Mouse (Mus musculus): ENCODE results near the gene Esrrg. TPM values are rescaled to one million over a fixed set of nuclear protein-coding genes. Genes with fewer than 3 reads are reported as not detected.

Gene Esrrg
- polyA plus RNA-seq, 1 experiment: 0.27 TPM

GRCm38 (mm10) chr1:188080261-188080875, 471.8 kb downstream of the Esrrg start:
- TF ChIP-seq POLR2A (IDR thresholded peaks at IDR 0.05; ENCODE audit: low read depth, low read length) (no peak), CTCF (IDR thresholded peaks at IDR 0.05; ENCODE audit: extremely low read depth, insufficient read depth, insufficient read length, insufficient replicate concordance) (no peak)
- Histone ChIP-seq H3K27ac (ENCODE audit: insufficient read depth, low read length) (no peak overlapping the region), H3K36me3 (ENCODE audit: control insufficient read depth, insufficient read depth, low read length) (no peaks in the 10 kb centered on the region), H3K4me3 (ENCODE audit: extremely low read depth, insufficient read depth, insufficient read length) (no peak overlapping the region), H3K27me3 (ENCODE audit: control insufficient read depth, insufficient read depth, low read length) (no peaks in the 10 kb centered on the region), H3K4me1 (ENCODE audit: control insufficient read depth, insufficient read depth, insufficient read length) (no peaks in the 10 kb centered on the region)
- WGBS: 80% methylated on average over 12 of the region's 12 CpGs
- DNase-seq (ENCODE audit: low read depth in 1 of 2, low spot score in 2 of 2): no peak

DNA sequence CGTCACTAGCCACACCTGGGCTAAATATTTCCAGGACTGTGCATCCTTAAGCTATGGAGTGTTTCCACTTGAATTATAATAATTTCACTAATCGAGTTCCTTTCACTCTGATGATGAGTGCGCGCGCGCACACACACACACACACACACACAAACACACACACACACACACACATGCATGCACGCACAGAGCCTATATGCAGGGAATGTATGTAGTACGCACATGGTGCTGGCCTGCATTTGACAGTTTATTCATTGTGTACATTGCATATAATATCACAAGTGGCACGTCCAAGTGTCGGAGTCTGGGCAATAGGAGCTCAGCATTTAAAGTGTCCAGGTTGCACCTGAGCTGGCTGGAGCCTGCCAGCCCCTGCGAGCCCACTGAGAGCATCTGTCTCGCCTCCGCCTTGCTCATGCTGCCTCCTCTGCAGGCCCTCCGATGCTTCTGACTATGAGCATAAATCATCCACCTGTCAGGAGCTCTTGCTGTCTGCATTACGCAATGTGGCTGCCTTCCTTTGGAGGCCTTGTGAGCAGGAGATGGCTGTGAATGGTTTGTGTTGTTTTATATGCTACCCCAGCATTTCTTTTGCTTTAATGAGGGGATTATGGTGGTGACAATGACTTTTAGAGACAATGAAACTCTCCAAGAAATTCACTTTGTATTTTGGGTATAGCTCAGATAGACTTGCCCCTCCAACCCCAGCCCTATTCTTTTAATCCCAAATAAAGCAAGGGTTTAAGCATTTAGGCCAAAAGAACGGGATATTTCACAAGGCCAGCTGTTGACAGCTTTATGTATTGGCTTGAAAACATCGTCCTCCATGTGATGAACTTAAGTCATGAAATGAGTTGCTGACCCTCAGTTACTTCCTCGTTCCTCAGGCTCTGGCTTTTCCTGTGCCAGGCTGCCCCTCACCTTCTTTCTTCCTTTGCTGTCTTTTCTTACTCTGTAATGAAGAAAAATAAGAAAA, 474.4 kb downstream of the Esrrg start:
- TF ChIP-seq CTCF (IDR thresholded peaks at IDR 0.05; ENCODE audit: extremely low read depth, insufficient read depth, insufficient read length, insufficient replicate concordance) (no peak), POLR2A (IDR thresholded peaks at IDR 0.05; ENCODE audit: low read depth, low read length) (no peak)

DNA sequence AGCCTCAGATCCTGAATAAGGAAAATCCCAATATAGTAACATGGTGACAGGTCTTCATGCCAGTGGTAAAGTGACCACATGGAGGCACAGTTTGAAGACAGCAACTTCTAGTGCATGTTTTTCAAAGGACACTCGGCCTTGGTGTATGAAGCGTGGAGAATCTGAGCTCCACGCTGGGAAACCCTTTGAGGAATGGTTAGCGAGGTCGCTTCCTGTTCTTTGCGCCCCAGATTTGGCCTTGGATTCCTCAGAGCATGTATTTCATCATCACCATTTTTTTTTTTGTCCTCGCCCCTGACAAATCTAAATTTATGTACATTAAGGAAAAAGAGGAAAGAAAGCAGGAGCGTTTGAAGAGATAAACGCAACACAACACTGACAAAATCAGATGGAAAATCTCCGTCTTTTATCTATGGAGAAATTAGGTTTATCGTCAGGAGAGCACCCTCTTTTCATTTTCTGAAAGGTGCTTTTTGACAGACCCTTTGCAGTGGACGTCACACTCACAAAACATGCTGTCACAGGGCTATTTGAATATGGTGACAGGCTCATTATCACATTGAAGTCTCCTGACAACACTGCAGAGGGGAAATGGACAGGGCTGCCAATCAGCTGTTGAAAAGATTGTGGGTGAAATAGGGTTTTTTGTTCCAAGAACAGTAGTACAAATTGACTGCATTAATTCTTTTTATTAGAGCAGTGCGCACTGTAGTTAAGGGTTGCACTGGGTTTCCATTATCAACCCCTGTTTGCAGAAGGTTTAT, 476.7 kb downstream of the Esrrg start:
- H3K4me3 ChIP-seq (ENCODE audit: extremely low read depth, insufficient read depth, insufficient read length): no peak overlapping the region
- no peaks in the 10 kb centered on the region for H3K36me3 ChIP-seq (ENCODE audit: control insufficient read depth, insufficient read depth, low read length)
- no peak for DNase-seq (ENCODE audit: low read depth in 1 of 2, low spot score in 2 of 2)
- 86% methylated on average over 13 of the region's 13 CpGs for WGBS
- H3K27me3 ChIP-seq (ENCODE audit: control insufficient read depth, insufficient read depth, low read length): no peaks in the 10 kb centered on the region
- no peak overlapping the region for H3K27ac ChIP-seq (ENCODE audit: insufficient read depth, low read length)
- TF ChIP-seq CTCF (IDR thresholded peaks at IDR 0.05; ENCODE audit: extremely low read depth, insufficient read depth, insufficient read length, insufficient replicate concordance) (no peak), POLR2A (IDR thresholded peaks at IDR 0.05; ENCODE audit: low read depth, low read length) (no peak)
- no peaks in the 10 kb centered on the region for H3K4me1 ChIP-seq (ENCODE audit: control insufficient read depth, insufficient read depth, insufficient read length)

More for the DNA sequence above, 474.4 kb downstream of the Esrrg start:
- no peak overlapping the region for H3K4me3 ChIP-seq (ENCODE audit: extremely low read depth, insufficient read depth, insufficient read length)
- no peak overlapping the region for H3K27ac ChIP-seq (ENCODE audit: insufficient read depth, low read length)
- 72% methylated on average over 18 of the region's 18 CpGs for WGBS
- no peaks in the 10 kb centered on the region for H3K27me3 ChIP-seq (ENCODE audit: control insufficient read depth, insufficient read depth, low read length)
- H3K4me1 ChIP-seq (ENCODE audit: control insufficient read depth, insufficient read depth, insufficient read length): no peaks in the 10 kb centered on the region
- no peaks in the 10 kb centered on the region for H3K36me3 ChIP-seq (ENCODE audit: control insufficient read depth, insufficient read depth, low read length)
- DNase-seq (ENCODE audit: low read depth in 1 of 2, low spot score in 2 of 2): no peak

DNA sequence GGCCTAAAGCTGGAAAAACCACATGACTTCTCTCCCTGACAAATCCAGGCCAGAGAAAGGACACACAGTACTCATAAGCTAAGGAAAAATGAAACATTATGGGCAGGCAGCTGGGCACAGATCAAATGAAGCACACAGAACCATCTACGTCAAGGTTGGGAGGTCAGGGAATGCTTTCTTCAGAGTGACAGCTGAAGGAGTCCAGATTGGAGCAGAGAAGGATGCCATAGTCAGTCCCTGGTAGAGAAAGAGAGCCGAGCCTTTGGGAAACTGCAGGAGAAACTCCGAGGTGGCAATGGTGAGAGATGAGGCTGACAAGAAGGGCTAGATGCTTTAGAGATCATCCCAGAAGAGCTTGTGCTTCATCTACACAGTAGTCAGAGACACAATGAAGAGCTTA, 485.1 kb downstream of the Esrrg start:
- Histone ChIP-seq H3K36me3 (ENCODE audit: control insufficient read depth, insufficient read depth, low read length) (no peaks in the 10 kb centered on the region), H3K27ac (ENCODE audit: insufficient read depth, low read length) (no peak overlapping the region), H3K27me3 (ENCODE audit: control insufficient read depth, insufficient read depth, low read length) (no peaks in the 10 kb centered on the region), H3K4me1 (ENCODE audit: control insufficient read depth, insufficient read depth, insufficient read length) (no peaks in the 10 kb centered on the region), H3K4me3 (ENCODE audit: extremely low read depth, insufficient read depth, insufficient read length) (no peak overlapping the region)
- no peak for TF ChIP-seq CTCF (IDR thresholded peaks at IDR 0.05; ENCODE audit: extremely low read depth, insufficient read depth, insufficient read length, insufficient replicate concordance)
- TF ChIP-seq POLR2A (IDR thresholded peaks at IDR 0.05; ENCODE audit: low read depth, low read length): no peak
- DNase-seq (ENCODE audit: low read depth in 1 of 2, low spot score in 2 of 2): no peak
- WGBS: 84% methylated on average over 3 of the region's 3 CpGs

DNA sequence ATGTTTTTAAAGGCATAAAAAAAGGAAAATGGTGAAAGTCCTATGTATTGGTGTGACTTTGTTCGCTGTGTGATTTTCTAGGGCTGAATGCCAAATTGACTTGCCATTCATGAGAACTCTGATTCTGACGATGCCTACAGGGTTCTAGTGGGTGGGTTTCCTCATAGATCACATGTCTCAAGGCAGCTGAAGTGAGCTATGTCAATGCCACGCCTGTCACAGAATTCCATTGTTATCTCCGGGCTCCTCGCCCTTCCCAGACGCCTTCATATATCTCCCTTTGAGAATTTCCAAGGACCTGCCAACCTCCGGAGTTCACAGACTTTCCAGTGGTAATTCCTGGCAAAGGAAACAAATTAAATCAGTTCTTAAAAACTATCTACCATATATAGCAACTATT, 493.2 kb downstream of the Esrrg start:
- Histone ChIP-seq H3K36me3 (ENCODE audit: control insufficient read depth, insufficient read depth, low read length) (no peaks in the 10 kb centered on the region), H3K27ac (ENCODE audit: insufficient read depth, low read length) (no peak overlapping the region), H3K4me3 (ENCODE audit: extremely low read depth, insufficient read depth, insufficient read length) (no peak overlapping the region), H3K4me1 (ENCODE audit: control insufficient read depth, insufficient read depth, insufficient read length) (no peaks in the 10 kb centered on the region), H3K27me3 (ENCODE audit: control insufficient read depth, insufficient read depth, low read length) (no peaks in the 10 kb centered on the region)
- 80% methylated on average over 7 of the region's 7 CpGs for WGBS
- TF ChIP-seq POLR2A (IDR thresholded peaks at IDR 0.05; ENCODE audit: low read depth, low read length) (no peak), CTCF (IDR thresholded peaks at IDR 0.05; ENCODE audit: extremely low read depth, insufficient read depth, insufficient read length, insufficient replicate concordance) (no peak)
- no peak for DNase-seq (ENCODE audit: low read depth in 1 of 2, low spot score in 2 of 2)

DNA sequence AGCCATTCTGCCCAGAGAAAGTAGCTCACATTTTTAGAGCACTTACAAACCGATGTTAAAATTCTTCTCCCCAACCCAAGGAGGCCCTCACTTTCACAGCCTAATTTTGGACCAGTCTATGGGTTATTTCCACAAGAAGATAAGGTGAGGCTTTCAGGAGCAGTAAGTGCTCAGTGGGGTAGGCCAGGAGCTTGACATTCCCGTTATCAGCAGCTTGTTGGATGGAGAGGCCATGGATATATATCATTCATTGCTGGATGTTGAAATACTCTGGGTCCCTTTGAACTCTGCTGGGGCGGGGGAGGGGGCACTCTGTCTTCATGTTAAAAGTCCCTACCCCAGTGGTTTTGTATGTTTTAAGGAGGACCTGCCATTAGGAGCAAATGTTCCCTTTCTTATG, 494.6 kb downstream of the Esrrg start:
- 74% methylated on average over 3 of the region's 3 CpGs for WGBS
- H3K27ac ChIP-seq (ENCODE audit: insufficient read depth, low read length): no peak overlapping the region

More for the DNA sequence above, 494.6 kb downstream of the Esrrg start:
- no peaks in the 10 kb centered on the region for H3K36me3 ChIP-seq (ENCODE audit: control insufficient read depth, insufficient read depth, low read length)
- H3K27me3 ChIP-seq (ENCODE audit: control insufficient read depth, insufficient read depth, low read length): no peaks in the 10 kb centered on the region
- TF ChIP-seq POLR2A (IDR thresholded peaks at IDR 0.05; ENCODE audit: low read depth, low read length) (no peak), CTCF (IDR thresholded peaks at IDR 0.05; ENCODE audit: extremely low read depth, insufficient read depth, insufficient read length, insufficient replicate concordance) (no peak)
- DNase-seq (ENCODE audit: low read depth in 1 of 2, low spot score in 2 of 2): no peak
- H3K4me1 ChIP-seq (ENCODE audit: control insufficient read depth, insufficient read depth, insufficient read length): no peaks in the 10 kb centered on the region
- H3K4me3 ChIP-seq (ENCODE audit: extremely low read depth, insufficient read depth, insufficient read length): no peak overlapping the region
